Mouse (Mus musculus): ENCODE measurements at regions not wholly inside any gene's neighbourhood (a gene's known extent, or its start where the extent isn't known, plus 50 kb on each side); places are given as distances from the start of the nearest gene placed in this dataset.

GRCm38 (mm10) chr10:21775441-21775840 is 106.5 kb upstream of the Sgk1 start:
- no peak for TF ChIP-seq USF1 (IDR thresholded peaks at IDR 0.05; ENCODE audit: low read depth, low read length)
- TF ChIP-seq EP300 (IDR thresholded peaks at IDR 0.05; ENCODE audit: low read length), result no peak
- no peak for TF ChIP-seq SIN3A (IDR thresholded peaks at IDR 0.05; ENCODE audit: low read length)
- TF ChIP-seq CTCF (conservative IDR thresholded peaks at IDR 0.05 in 1 of 2, IDR thresholded peaks at IDR 0.05 in 1 of 2; ENCODE audit: low read depth in 2 of 2, low read length in 2 of 2), result no peak
- no peak for TF ChIP-seq POLR2A (IDR thresholded peaks at IDR 0.05; ENCODE audit: low read depth, low read length)
- TF ChIP-seq ZMIZ1 (IDR thresholded peaks at IDR 0.05; ENCODE audit: low read depth, low read length), result no peak
- TF ChIP-seq MAFK (IDR thresholded peaks at IDR 0.05; ENCODE audit: insufficient replicate concordance, low read length), result no peak
- no peak for TF ChIP-seq GABPA (IDR thresholded peaks at IDR 0.05; ENCODE audit: insufficient replicate concordance, low read depth, low read length)
- TF ChIP-seq ZNF384 (IDR thresholded peaks at IDR 0.05; ENCODE audit: low read depth, low read length), result no peak
- no peak for TF ChIP-seq RAD21 (IDR thresholded peaks at IDR 0.05; ENCODE audit: low read depth, low read length)
- no peak for TF ChIP-seq MAX (IDR thresholded peaks at IDR 0.05; ENCODE audit: low read length)
- TF ChIP-seq USF2 (conservative IDR thresholded peaks at IDR 0.05; ENCODE audit: low read depth, low read length), result no peak

Data from CH12.LX (cell line).